Mouse (Mus musculus): ENCODE data around the gene Dhx32. TPM values are rescaled to one million over a fixed set of nuclear protein-coding genes. Genes with fewer than 3 reads are reported as not detected.
A peak's percentile ranks its signal among the peaks of the same experiment; 100 is the strongest.

Gene Dhx32
- polyA plus RNA-seq, 1 experiment: 32.9 TPM

DNA sequence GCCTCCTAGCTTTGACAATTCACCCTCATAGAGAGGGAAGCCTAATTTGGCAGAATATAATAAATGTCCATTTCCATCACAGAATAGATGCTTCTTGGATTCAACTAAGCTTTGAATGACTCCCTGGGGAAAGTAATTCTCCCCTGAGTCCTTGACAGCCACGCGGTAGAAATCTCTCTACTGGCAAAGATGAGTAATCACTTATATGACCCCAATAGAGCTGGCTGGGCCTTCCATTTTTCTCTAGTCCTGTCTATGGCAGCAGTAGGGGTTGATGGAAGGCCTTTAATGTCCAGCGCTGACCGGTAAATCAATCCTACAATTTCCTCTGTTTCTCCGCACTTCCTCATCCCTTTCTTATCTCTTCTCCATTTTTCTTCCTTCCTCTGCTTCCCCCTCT, 7.3 kb downstream of the Dhx32 start:
- no peak overlapping the region; the same call in 1 of the 2 replicates for H3K27ac ChIP-seq (ENCODE audit: control insufficient read depth, insufficient read depth, low read depth, low read length)
- TF ChIP-seq POLR2A (IDR thresholded peaks at IDR 0.05; ENCODE audit: control insufficient read depth, low read depth, low read length): no peak
- TF ChIP-seq CTCF (IDR thresholded peaks at IDR 0.05; ENCODE audit: control insufficient read depth, insufficient read depth, insufficient replicate concordance, low read depth, low read length): no peak
- no peak overlapping the region for H3K4me3 ChIP-seq (ENCODE audit: control insufficient read depth, low read depth, low read length)
- H3K4me1 ChIP-seq (ENCODE audit: control insufficient read depth, insufficient read depth, low read length): peaks cover 4% of the 10 kb centered on the region
- no peaks in the 10 kb centered on the region for H3K27me3 ChIP-seq (ENCODE audit: control insufficient read depth, insufficient read depth, low read length)
- no peaks in the 10 kb centered on the region for H3K36me3 ChIP-seq (ENCODE audit: control insufficient read depth, insufficient read depth, low read length)

DNA sequence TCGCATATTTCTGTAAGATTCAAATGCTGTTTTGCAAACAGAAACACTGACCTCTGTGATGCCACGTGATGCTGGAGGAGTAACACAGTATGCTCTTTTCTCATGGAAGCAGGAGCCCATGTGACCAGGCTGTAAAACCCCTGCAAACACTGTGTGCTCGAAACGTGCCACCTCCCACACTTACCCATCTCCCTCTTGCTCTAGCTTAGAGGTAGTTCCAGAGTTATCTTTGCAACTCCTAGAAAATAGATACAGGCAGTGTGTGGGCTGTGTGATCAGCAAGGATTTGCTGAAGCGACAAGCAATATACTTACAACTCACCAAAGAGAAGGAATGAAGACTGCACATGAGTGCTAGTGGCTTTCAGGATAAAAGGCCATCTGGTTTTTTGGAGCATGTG, 14.0 kb downstream of the Dhx32 start:
- TF ChIP-seq POLR2A (IDR thresholded peaks at IDR 0.05; ENCODE audit: control insufficient read depth, low read depth, low read length) (no peak), CTCF (IDR thresholded peaks at IDR 0.05; ENCODE audit: control insufficient read depth, insufficient read depth, insufficient replicate concordance, low read depth, low read length) (no peak)
- no peaks in the 10 kb centered on the region for H3K27me3 ChIP-seq (ENCODE audit: control insufficient read depth, insufficient read depth, low read length)
- H3K4me1 ChIP-seq (ENCODE audit: control insufficient read depth, insufficient read depth, low read length): peaks cover 2% of the 10 kb centered on the region; the same call in 1 of the 2 replicates
- no peaks in the 10 kb centered on the region for H3K36me3 ChIP-seq (ENCODE audit: control insufficient read depth, insufficient read depth, low read length)
- no peak overlapping the region for H3K27ac ChIP-seq (ENCODE audit: control insufficient read depth, insufficient read depth, low read depth, low read length)
- H3K4me3 ChIP-seq (ENCODE audit: control insufficient read depth, low read depth, low read length): no peak overlapping the region

- TF ChIP-seq CTCF (IDR thresholded peaks at IDR 0.05; ENCODE audit: control insufficient read depth, insufficient read depth, insufficient replicate concordance, low read depth, low read length) (no peak), POLR2A (IDR thresholded peaks at IDR 0.05; ENCODE audit: control insufficient read depth, low read depth, low read length) (no peak)
These were observed 14.5 kb downstream of the Dhx32 start for GRCm38 (mm10) chr7:133768027-133768426.

DNA sequence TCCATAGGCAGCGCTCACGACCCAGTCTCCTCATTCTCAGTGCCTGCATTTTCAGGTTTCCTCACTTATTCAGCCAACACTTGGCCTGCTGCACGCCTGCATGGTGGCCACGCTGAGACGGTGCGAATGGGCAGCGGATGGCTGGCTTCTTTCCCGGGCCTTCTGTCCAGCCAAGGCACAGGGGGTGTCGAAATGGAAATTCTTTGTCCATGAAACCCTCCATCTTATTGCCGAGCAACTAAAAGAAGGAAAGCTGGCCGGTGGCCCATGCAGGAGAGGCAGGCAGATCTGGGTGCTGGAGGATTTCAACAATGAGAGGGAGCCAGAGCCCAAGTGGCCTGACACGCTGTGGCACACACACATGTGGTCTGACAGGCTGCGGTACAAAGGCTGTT, 16.7 kb downstream of the Dhx32 start:
- no peak overlapping the region; the same call in 1 of the 2 replicates for H3K27ac ChIP-seq (ENCODE audit: control insufficient read depth, insufficient read depth, low read depth, low read length)
- no peak overlapping the region for H3K4me3 ChIP-seq (ENCODE audit: control insufficient read depth, low read depth, low read length)
- peaks cover 2% of the 10 kb centered on the region; the same call in 1 of the 2 replicates for H3K4me1 ChIP-seq (ENCODE audit: control insufficient read depth, insufficient read depth, low read length)
- no peaks in the 10 kb centered on the region for H3K36me3 ChIP-seq (ENCODE audit: control insufficient read depth, insufficient read depth, low read length)
- TF ChIP-seq POLR2A (IDR thresholded peaks at IDR 0.05; ENCODE audit: control insufficient read depth, low read depth, low read length): no peak
- no peak for TF ChIP-seq CTCF (IDR thresholded peaks at IDR 0.05; ENCODE audit: control insufficient read depth, insufficient read depth, insufficient replicate concordance, low read depth, low read length)
- H3K27me3 ChIP-seq (ENCODE audit: control insufficient read depth, insufficient read depth, low read length): no peaks in the 10 kb centered on the region

More at GRCm38 (mm10) chr7:133768027-133768426, 14.5 kb downstream of the Dhx32 start:
- Histone ChIP-seq H3K4me3 (ENCODE audit: control insufficient read depth, low read depth, low read length) (no peak overlapping the region), H3K36me3 (ENCODE audit: control insufficient read depth, insufficient read depth, low read length) (no peaks in the 10 kb centered on the region), H3K27me3 (ENCODE audit: control insufficient read depth, insufficient read depth, low read length) (no peaks in the 10 kb centered on the region), H3K4me1 (ENCODE audit: control insufficient read depth, insufficient read depth, low read length) (peaks cover 2% of the 10 kb centered on the region; the same call in 1 of the 2 replicates), H3K27ac (ENCODE audit: control insufficient read depth, insufficient read depth, low read depth, low read length) (peak overlapping the region; percentile 43; the same call in 1 of the 2 replicates)

DNA sequence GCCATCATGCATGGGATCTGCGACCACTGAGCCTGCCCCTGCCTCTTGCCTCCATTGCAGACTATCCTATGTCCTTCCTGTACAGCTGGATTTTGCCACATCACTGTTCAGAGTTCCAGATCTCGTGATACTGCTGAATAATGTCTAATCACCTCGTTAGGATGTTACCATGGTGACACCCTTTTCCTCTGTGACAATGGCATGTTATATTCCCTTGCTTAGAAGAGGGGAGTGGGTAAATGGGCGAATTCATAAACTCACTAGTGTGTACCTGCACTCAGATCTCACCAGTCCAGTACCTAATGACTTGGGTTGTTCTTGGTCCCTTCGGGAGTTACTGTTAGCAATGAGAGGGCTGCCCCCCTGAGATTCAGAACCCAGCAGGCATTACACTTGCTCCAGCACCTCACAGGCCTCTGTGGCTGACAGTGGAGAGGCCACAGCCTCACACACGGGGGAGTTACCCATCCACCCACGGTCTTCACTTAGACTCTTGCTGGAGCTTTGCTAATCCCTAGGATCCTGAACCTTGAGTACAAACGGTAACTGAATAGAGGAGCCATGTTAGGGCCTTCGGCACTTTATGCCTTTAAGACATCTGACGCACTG, 17.2 kb downstream of the Dhx32 start:
- Histone ChIP-seq H3K36me3 (ENCODE audit: control insufficient read depth, insufficient read depth, low read length) (no peaks in the 10 kb centered on the region), H3K4me3 (ENCODE audit: control insufficient read depth, low read depth, low read length) (no peak overlapping the region), H3K4me1 (ENCODE audit: control insufficient read depth, insufficient read depth, low read length) (peaks cover 2% of the 10 kb centered on the region; the same call in 1 of the 2 replicates), H3K27ac (ENCODE audit: control insufficient read depth, insufficient read depth, low read depth, low read length) (no peak overlapping the region), H3K27me3 (ENCODE audit: control insufficient read depth, insufficient read depth, low read length) (no peaks in the 10 kb centered on the region)
- TF ChIP-seq CTCF (IDR thresholded peaks at IDR 0.05; ENCODE audit: control insufficient read depth, insufficient read depth, insufficient replicate concordance, low read depth, low read length) (no peak), POLR2A (IDR thresholded peaks at IDR 0.05; ENCODE audit: control insufficient read depth, low read depth, low read length) (no peak)

DNA sequence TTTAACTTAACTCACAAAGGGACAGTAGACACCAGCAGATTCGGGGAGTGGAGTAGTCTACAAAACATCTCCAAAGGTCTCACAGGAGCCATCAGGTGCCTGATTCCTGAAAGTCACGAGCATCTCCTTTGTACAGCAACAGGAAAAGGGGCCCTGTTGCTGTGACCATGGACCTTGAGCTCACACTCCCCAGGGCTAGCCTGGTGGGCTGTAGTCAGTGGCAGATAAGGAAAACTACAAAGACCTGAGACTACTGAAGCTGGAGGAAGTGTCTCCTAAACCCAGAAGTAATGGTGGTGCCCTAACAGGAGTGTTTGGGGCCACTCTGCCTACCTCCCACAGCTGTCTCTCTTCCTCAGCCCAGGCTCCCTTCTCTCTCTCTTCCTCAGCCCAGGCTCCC, 18.1 kb downstream of the Dhx32 start:
- Histone ChIP-seq H3K4me1 (ENCODE audit: control insufficient read depth, insufficient read depth, low read length) (peaks cover 7% of the 10 kb centered on the region), H3K27me3 (ENCODE audit: control insufficient read depth, insufficient read depth, low read length) (no peaks in the 10 kb centered on the region), H3K27ac (ENCODE audit: control insufficient read depth, insufficient read depth, low read depth, low read length) (no peak overlapping the region), H3K36me3 (ENCODE audit: control insufficient read depth, insufficient read depth, low read length) (no peaks in the 10 kb centered on the region), H3K4me3 (ENCODE audit: control insufficient read depth, low read depth, low read length) (no peak overlapping the region)
- no peak for TF ChIP-seq POLR2A (IDR thresholded peaks at IDR 0.05; ENCODE audit: control insufficient read depth, low read depth, low read length)
- no peak for TF ChIP-seq CTCF (IDR thresholded peaks at IDR 0.05; ENCODE audit: control insufficient read depth, insufficient read depth, insufficient replicate concordance, low read depth, low read length)

DNA sequence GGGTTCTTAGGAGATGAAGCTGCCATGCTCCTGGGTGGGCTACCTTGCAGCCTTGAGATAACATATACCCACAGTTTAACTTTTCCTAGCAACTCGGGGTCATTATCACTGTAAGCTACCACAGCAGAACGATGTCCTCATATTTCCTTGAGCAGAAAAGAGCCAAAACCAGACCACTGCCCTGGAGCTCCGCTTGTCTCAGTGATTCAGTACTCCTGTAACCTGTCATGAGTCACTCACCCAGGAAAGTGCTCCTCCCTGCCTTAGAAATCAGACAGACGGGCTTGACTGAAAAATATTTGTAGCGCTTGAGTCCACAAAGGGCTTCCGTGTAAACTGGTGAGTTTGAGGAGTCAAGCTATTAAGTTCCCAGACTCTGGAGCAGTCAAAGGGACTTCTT, 19.8 kb downstream of the Dhx32 start:
- no peak for TF ChIP-seq CTCF (IDR thresholded peaks at IDR 0.05; ENCODE audit: control insufficient read depth, insufficient read depth, insufficient replicate concordance, low read depth, low read length)
- no peak for TF ChIP-seq POLR2A (IDR thresholded peaks at IDR 0.05; ENCODE audit: control insufficient read depth, low read depth, low read length)
- no peak overlapping the region for H3K27ac ChIP-seq (ENCODE audit: control insufficient read depth, insufficient read depth, low read depth, low read length)
- peaks cover 7% of the 10 kb centered on the region for H3K4me1 ChIP-seq (ENCODE audit: control insufficient read depth, insufficient read depth, low read length)
- H3K36me3 ChIP-seq (ENCODE audit: control insufficient read depth, insufficient read depth, low read length): no peaks in the 10 kb centered on the region
- no peaks in the 10 kb centered on the region for H3K27me3 ChIP-seq (ENCODE audit: control insufficient read depth, insufficient read depth, low read length)
- no peak overlapping the region for H3K4me3 ChIP-seq (ENCODE audit: control insufficient read depth, low read depth, low read length)
